Mouse (Mus musculus): Measurements from ENCODE around the gene Gm20388.
A peak's percentile ranks its signal among the peaks of the same experiment; 100 is the strongest.

The Gm20388 gene

GRCm38 (mm10) chr8:120079361-120079760 is 168.7 kb downstream of the Gm20388 start:
- DNase-seq (ENCODE audit: low spot score in 2 of 2), result no peak

GRCm38 (mm10) chr8:120083261-120083660 is 172.6 kb downstream of the Gm20388 start:
- no peak for DNase-seq (ENCODE audit: low spot score in 2 of 2)

DNA sequence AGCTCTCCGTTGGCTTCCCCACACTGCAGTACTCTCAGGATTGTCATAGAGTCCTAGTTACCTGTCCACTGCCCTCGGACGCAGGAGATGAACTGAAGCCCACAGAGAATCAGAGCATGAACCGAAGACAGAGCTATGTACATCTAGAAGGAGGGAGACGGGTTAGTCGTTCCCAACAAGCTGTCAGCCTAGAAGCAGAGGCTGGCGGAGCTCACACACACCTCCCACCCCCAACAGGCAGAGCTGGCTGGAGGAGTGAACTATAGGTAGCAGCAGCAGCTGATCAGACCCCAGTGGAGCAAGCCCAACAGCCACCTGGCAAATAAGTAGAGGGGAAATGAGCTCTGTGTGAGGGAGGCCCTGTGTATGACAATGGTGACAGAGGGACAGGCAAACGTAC is 174.1 kb downstream of the Gm20388 start:
- no peak for DNase-seq (ENCODE audit: low spot score in 2 of 2)

- DNase-seq (ENCODE audit: low spot score in 2 of 2), result no peak
Observed at GRCm38 (mm10) chr8:120089511-120089910, 178.9 kb downstream of the Gm20388 start.

GRCm38 (mm10) chr8:120091032-120091431 is 180.4 kb downstream of the Gm20388 start:
- no peak for DNase-seq (ENCODE audit: low spot score in 2 of 2)

DNA sequence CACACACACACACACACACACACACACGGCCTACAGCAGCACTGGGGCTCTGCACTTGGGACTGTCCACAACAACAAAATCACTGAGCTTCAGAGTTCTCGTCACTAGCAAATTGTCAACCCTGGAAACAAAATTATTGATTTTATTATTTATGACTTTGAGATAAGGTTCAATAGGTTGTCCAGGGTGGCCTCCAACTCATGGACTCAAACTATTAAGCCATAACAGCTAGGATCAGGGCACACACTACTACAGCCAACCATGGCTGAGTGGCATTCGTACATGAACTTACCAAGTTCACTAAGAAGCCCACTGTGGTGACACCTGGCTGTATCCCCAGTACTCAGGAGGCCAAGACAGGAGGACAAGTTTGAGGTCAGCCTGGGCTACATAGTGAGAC is 182.5 kb downstream of the Gm20388 start:
- no peak for DNase-seq (ENCODE audit: low spot score in 2 of 2)

GRCm38 (mm10) chr8:120094801-120095200 is 184.2 kb downstream of the Gm20388 start:
- no peak for DNase-seq (ENCODE audit: low spot score in 2 of 2)

GRCm38 (mm10) chr8:120096486-120096885 is 185.8 kb downstream of the Gm20388 start:
- DNase-seq (ENCODE audit: low spot score in 2 of 2), result no peak

- no peak for DNase-seq (ENCODE audit: low spot score in 2 of 2)
Observed at GRCm38 (mm10) chr8:120100388-120101067, 189.9 kb downstream of the Gm20388 start.

GRCm38 (mm10) chr8:120101068-120101972 is 190.7 kb downstream of the Gm20388 start, which contains the start of gene Zdhhc7:
Zdhhc7 (minus strand) TSS chr8:120101482.
- peak; percentile 72 to 84 for DNase-seq (ENCODE audit: low spot score in 2 of 2)

DNA sequence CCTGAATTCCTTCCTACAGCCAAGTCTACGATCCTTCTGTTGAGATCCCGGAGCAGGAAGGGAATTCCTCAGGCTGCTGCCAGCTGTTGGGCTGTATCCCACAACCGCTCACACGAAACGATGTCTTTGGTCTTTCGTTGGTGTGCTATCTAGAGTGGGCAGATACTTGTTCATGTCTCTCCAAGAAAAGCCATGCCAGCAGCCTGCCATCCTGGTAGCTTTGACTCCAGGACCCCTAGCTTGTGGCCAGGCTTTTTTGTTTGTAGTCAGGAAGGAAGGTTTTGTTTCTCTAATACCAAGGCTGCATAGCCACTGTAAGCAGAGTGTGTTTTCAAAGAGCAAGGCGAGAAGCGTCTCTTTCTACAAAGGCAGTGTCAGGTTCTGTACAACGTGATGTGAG is 193.3 kb downstream of the Gm20388 start:
- no peak for DNase-seq (ENCODE audit: low spot score in 2 of 2)

DNA sequence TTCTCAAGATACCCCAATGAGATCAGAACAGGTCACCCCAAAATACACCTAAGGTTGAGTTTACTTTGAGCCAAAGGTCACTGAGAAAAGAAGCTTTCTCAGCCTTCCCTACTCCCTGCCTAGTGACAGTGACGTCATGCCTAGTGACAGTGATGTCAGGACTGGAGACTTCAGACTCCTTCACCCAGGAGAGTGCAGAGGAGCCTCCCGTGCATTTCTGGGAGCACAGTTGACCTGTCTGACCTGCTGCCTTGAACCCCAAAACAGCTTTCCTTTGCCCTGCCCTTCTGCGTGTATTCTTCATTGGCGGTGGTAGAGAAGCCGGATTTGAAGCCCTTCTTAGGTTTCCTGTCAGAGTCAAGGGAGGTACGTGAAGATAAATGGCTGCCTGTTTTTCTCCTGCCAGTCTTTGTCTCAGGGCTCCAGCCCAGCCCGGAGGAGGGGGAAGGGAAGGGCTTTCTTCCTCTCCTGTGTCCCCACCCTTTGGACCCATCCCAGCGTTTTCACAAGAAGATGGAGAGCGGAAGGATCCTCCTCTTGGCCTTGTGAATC is 194.2 kb downstream of the Gm20388 start:
- DNase-seq (ENCODE audit: low spot score in 2 of 2), result peak in 1 of 2 experiments; percentile 75

DNA sequence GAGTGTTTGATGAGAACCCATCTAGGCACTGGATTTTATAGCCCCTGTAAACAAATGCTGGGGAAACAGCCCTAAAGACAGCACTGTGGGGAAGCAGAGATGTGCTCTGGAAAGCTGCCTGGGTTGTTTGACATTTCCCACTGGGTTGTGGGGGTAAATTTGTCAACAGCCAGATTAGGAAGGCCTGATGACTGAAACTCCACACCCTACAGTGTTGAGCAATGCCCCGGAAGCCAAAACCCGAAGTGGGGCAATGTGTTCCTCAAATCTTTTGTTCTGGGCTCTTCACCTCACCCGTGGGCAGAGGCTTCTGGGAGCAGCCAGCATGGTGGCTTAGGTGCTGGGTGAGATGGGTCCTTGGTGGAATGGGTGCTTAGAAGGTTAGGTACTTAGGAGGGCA is 198.5 kb downstream of the Gm20388 start:
- peak in 1 of 2 experiments; percentile 60 for DNase-seq (ENCODE audit: low spot score in 2 of 2)

- DNase-seq (ENCODE audit: low spot score in 2 of 2), result no peak
Observed at GRCm38 (mm10) chr8:120110966-120111365, 200.3 kb downstream of the Gm20388 start.

DNA sequence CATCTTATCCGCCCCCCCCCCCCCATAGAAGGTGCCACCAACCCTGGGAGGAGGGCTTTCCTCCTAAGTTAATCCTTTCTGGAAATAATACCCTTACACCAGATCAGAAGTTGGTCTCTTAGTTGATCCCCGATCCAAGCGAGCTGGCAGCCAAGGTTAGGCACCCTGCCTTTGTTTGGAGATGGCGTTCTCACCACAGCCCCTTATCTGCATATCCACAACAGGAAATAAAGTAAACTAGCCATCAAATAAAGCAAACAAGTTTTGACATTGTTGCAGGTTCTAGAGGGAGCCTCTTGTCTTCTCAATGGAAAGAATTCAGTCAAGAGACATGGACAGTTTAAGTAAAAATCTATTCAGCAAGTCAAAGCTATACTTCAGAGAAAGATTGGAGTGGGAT is 200.7 kb downstream of the Gm20388 start:
- no peak for DNase-seq (ENCODE audit: low spot score in 2 of 2)

DNA sequence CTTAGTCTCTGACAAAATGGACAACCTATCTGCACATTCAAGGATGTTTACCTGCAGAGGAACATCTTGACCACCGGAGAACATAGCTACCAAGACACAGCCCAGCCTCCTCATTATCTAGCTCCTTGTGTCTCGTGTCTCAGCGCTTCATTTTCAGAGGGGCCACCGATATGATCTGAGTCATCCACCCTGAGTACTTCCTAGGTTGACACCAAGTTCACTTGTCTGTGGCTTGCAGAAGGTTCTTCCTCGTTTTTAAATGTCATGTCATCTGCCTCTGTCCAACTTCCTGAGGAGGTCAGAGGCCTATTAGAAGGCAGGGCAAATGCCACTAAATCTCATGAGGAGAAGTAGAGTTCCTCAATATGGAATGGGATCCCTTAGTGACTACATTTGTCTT is 201.9 kb downstream of the Gm20388 start:
- DNase-seq (ENCODE audit: low spot score in 2 of 2), result no peak

DNA sequence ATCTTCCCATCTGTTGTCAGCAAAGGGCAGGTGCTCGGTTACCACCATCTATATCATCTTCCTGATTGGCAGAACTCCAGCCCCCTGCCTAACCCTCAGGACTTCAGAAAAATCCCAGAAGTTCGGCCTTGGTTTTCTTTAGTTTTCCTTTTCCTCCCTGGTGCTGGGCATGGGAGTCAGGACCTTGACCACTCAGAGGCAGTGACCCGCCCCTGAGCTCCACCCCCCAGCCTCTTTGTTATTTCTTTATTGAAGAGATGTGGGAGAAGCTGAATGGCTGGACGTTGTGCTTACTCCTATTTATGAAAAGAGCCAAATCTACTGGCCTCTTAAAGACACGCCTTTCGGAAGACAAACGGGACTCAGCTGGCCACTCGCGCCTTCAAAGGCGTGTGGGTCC is 202.7 kb downstream of the Gm20388 start:
- DNase-seq (ENCODE audit: low spot score in 2 of 2), result no peak

- peak; percentile 100 for DNase-seq (ENCODE audit: low spot score in 2 of 2)
Observed at GRCm38 (mm10) chr8:120113758-120114255, 203.2 kb downstream of the Gm20388 start, which contains the start of gene 6430548M08Rik. 6430548M08Rik (plus strand) TSS chr8:120114152.

DNA sequence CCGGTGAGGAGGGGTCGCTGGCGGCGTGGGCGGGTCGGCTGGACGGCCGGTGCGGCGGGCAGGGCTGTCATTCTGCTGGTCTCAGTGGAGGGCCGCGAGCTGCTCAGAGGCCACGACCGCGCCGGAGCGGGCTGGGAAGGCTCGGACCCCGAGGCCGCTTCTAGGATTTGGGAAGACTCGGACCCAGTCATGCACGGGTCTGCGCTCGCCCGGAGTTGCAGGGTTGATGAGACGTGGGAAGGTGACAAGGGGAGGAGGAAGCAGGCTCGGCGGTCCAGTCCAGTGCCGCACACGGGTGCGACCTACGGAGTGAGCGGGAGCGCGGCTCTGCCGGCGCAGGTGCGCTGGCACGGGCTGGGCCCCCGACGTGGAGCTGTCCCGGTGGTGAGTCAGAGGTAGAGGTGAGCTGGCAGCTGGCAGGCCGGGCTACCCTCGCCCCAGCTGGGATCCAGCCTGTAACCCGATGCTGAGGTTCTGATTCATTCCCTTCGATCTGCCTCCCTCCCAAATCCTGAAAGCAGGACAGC is 203.7 kb downstream of the Gm20388 start:
- DNase-seq (ENCODE audit: low spot score in 2 of 2), result peak; percentile 44 to 47

- DNase-seq (ENCODE audit: low spot score in 2 of 2), result no peak
Observed at GRCm38 (mm10) chr8:120116600-120116999, 206.0 kb downstream of the Gm20388 start.

DNA sequence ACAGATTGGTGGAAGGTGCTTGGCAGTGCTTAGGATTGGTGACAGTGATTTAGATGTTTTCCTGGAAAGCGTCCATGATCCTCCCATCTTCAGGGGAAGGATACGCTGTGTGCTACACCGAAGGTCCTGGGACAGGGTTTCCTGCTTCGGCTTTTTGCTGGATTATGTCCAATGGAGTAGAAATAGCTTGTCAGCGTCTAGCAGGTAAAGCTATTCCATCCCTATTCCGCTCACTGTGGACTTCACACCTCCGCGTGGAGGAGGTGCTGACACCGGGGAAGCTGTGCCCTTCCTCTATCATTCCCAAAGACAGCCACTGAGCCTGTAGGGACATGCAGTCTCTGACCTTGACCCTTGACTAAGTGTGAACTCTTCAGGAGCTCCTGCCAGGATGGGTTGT is 207.5 kb downstream of the Gm20388 start:
- DNase-seq (ENCODE audit: low spot score in 2 of 2), result no peak

- no peak for DNase-seq (ENCODE audit: low spot score in 2 of 2)
Observed at GRCm38 (mm10) chr8:120118847-120119246, 208.2 kb downstream of the Gm20388 start.

Data from urinary bladder, adult 18-20 months (tissue).